Mouse (Mus musculus) ES-Bruce4 (cell line): ENCODE measurements at regions not wholly inside any gene's neighbourhood (a gene's known extent, or its start where the extent isn't known, plus 50 kb on each side); places are given as distances from the start of the nearest gene placed in this dataset.

Source experiments
- H3K27ac ChIP-seq: 2 replicates; pipeline ENCODE4 v1.5.1; 2012; ENCODE audit warnings: low read length, inconsistent platforms; ENCODE audit not compliant: insufficient read depth
- H3K27me3 ChIP-seq: 2 replicates; pipeline ENCODE4 v1.6.1; 2012; ENCODE audit warnings: mild to moderate bottlenecking, low read length, inconsistent platforms; ENCODE audit not compliant: control insufficient read depth, poor library complexity, insufficient read depth, severe bottlenecking
- H3K36me3 ChIP-seq: 2 replicates; pipeline ENCODE4 v1.6.1; 2012; ENCODE audit warnings: inconsistent platforms, mild to moderate bottlenecking, low read length, moderate library complexity; ENCODE audit not compliant: control insufficient read depth, poor library complexity, insufficient read depth, severe bottlenecking
- H3K4me1 ChIP-seq: one replicate; pipeline ENCODE4 v1.8.1; 2011; ENCODE audit warnings: low read length; ENCODE audit not compliant: control insufficient read depth, insufficient read depth
- H3K4me3 ChIP-seq: 2 replicates; pipeline ENCODE4 v1.5.1; 2011; ENCODE audit warnings: low read depth, mild to moderate bottlenecking, low read length
- H3K9ac ChIP-seq: 2 replicates; pipeline ENCODE4 v1.6.1; 2012; ENCODE audit warnings: low read depth, mild to moderate bottlenecking, inconsistent platforms; ENCODE audit not compliant: poor library complexity, severe bottlenecking
- H3K9me3 ChIP-seq: replicated peaks from 2 replicates; pipeline ENCODE4 v1.6.1; 2012; ENCODE audit warnings: mild to moderate bottlenecking, low read length, inconsistent platforms; ENCODE audit not compliant: control insufficient read depth, poor library complexity, insufficient read depth, severe bottlenecking
- CTCF ChIP-seq: IDR thresholded peaks from one replicate; pipeline ENCODE4 v1.8.1; 2011; ENCODE audit warnings: low read depth, low read length
- EP300 ChIP-seq: IDR thresholded peaks from 2 replicates; pipeline ENCODE4 v1.6.1; 2011; ENCODE audit warnings: low read depth, low read length; ENCODE audit not compliant: insufficient read depth
- POLR2A ChIP-seq: IDR thresholded peaks from one replicate; pipeline ENCODE4 v1.8.1; 2011; ENCODE audit warnings: low read length; ENCODE audit not compliant: insufficient read depth

- Histone ChIP-seq H3K9me3 (no peaks in the 10 kb centered on the region), H3K36me3 (no peaks in the 10 kb centered on the region), H3K4me1 (no peaks in the 10 kb centered on the region), H3K27me3 (no peaks in the 10 kb centered on the region), H3K27ac (no peak overlapping the region), H3K4me3 (no peak overlapping the region), H3K9ac (no peak overlapping the region)
- TF ChIP-seq POLR2A (no peak), CTCF (no peak), EP300 (no peak)
These were observed 394.4 kb upstream of the Mgmt start for GRCm38 (mm10) chr7:136500059-136500458.

GRCm38 (mm10) chr7:136501094-136501493 is 393.3 kb upstream of the Mgmt start:
- Histone ChIP-seq H3K9ac (no peak overlapping the region), H3K27ac (no peak overlapping the region), H3K27me3 (no peaks in the 10 kb centered on the region), H3K4me1 (no peaks in the 10 kb centered on the region), H3K4me3 (no peak overlapping the region), H3K36me3 (no peaks in the 10 kb centered on the region), H3K9me3 (no peaks in the 10 kb centered on the region)
- TF ChIP-seq CTCF (no peak), EP300 (no peak), POLR2A (no peak)

GRCm38 (mm10) chr7:136501855-136502847 is 392.3 kb upstream of the Mgmt start:
- no peak overlapping the region for H3K9ac ChIP-seq
- no peaks in the 10 kb centered on the region for H3K4me1 ChIP-seq
- H3K36me3 ChIP-seq, result no peaks in the 10 kb centered on the region
- H3K4me3 ChIP-seq, result no peak overlapping the region
- TF ChIP-seq EP300, result no peak
- no peak for TF ChIP-seq POLR2A
- TF ChIP-seq CTCF, result no peak
- H3K9me3 ChIP-seq, result no peaks in the 10 kb centered on the region
- no peaks in the 10 kb centered on the region for H3K27me3 ChIP-seq
- H3K27ac ChIP-seq, result no peak overlapping the region

GRCm38 (mm10) chr7:136511389-136511788 is 383.0 kb upstream of the Mgmt start:
- TF ChIP-seq EP300 (no peak), CTCF (no peak), POLR2A (no peak)
- Histone ChIP-seq H3K9ac (no peak overlapping the region), H3K27ac (no peak overlapping the region), H3K9me3 (no peaks in the 10 kb centered on the region), H3K4me3 (no peak overlapping the region), H3K36me3 (no peaks in the 10 kb centered on the region), H3K27me3 (no peaks in the 10 kb centered on the region), H3K4me1 (no peaks in the 10 kb centered on the region)

GRCm38 (mm10) chr7:136515376-136515775 is 379.0 kb upstream of the Mgmt start:
- no peak for TF ChIP-seq CTCF
- TF ChIP-seq POLR2A, result no peak
- no peak for TF ChIP-seq EP300
- Histone ChIP-seq H3K27ac (no peak overlapping the region), H3K36me3 (no peaks in the 10 kb centered on the region), H3K9me3 (no peaks in the 10 kb centered on the region), H3K4me3 (no peak overlapping the region), H3K4me1 (no peaks in the 10 kb centered on the region), H3K27me3 (no peaks in the 10 kb centered on the region), H3K9ac (no peak overlapping the region)

- Histone ChIP-seq H3K36me3 (no peaks in the 10 kb centered on the region), H3K4me1 (no peaks in the 10 kb centered on the region), H3K27me3 (no peaks in the 10 kb centered on the region), H3K9me3 (no peaks in the 10 kb centered on the region), H3K27ac (no peak overlapping the region), H3K4me3 (no peak overlapping the region), H3K9ac (no peak overlapping the region)
- no peak for TF ChIP-seq EP300
- no peak for TF ChIP-seq CTCF
- TF ChIP-seq POLR2A, result no peak
These were observed 368.6 kb upstream of the Mgmt start for GRCm38 (mm10) chr7:136525821-136526220.
